Mouse (Mus musculus) limb, embryonic 15.5 days (tissue): ENCODE data around the gene Rbm6. TPM values are rescaled to one million over a fixed set of nuclear protein-coding genes. Genes with fewer than 3 reads are reported as not detected.

Experiments
- polyA plus RNA-seq: library from polyadenylated mRNA; unstranded; fragments of >200 nt; fragmentation: Nextera tagmentation; extraction: Ambion mirVana; gene quantifications from 2 replicates; pipeline ENCODE4 v1.2.1, GENCODE M21; 2015

Gene Rbm6
- polyA plus RNA-seq, 1 experiment from 2014 or later: 71.7 TPM

Other genes with a start within 250 kb of the Rbm6 start
- gene Gnai2, start 237.9 kb downstream of the Rbm6 start, polyA plus RNA-seq: 385 and 394 TPM in 2 replicates
- gene Slc38a3, start 203.7 kb downstream of the Rbm6 start, polyA plus RNA-seq: 5.0 and 5.1 TPM in 2 replicates
- gene Gnat1, start 193.5 kb downstream of the Rbm6 start, polyA plus RNA-seq: 2.8 TPM in 2 replicates
- gene Sema3f, start 162.8 kb downstream of the Rbm6 start, polyA plus RNA-seq: 26.6 and 38.2 TPM in 2 replicates
- gene Rbm5, start 102.2 kb downstream of the Rbm6 start, polyA plus RNA-seq: 193 and 212 TPM in 2 replicates
- 15.9 and 16.9 TPM in 2 replicates for gene Mon1a, start 14.9 kb upstream of the Rbm6 start, polyA plus RNA-seq
- gene Mst1r, start 33.6 kb upstream of the Rbm6 start, polyA plus RNA-seq: 7.0 and 10.3 TPM in 2 replicates
- gene Actl11, start 55.2 kb upstream of the Rbm6 start, polyA plus RNA-seq: not detected in 2 replicates
- gene Camkv, start 62.4 kb upstream of the Rbm6 start, polyA plus RNA-seq: 5.8 and 6.7 TPM in 2 replicates
- gene Traip, start 76.9 kb upstream of the Rbm6 start, polyA plus RNA-seq: 16.1 and 19.5 TPM in 2 replicates
- 22.7 and 24.9 TPM in 2 replicates for gene Uba7, start 102.3 kb upstream of the Rbm6 start, polyA plus RNA-seq
- gene Gm20661, start 109.8 kb upstream of the Rbm6 start, polyA plus RNA-seq: 6.9 and 7.4 TPM in 2 replicates
- gene Inka1, start 112.6 kb upstream of the Rbm6 start, polyA plus RNA-seq: 97.7 and 99.9 TPM in 2 replicates
- 10.7 and 11.9 TPM in 2 replicates for gene Cdhr4, start 119.3 kb upstream of the Rbm6 start, polyA plus RNA-seq
- gene Gm20662, start 123.1 kb upstream of the Rbm6 start, polyA plus RNA-seq: 0.10 and 0.51 TPM in 2 replicates
- gene Ip6k1, start 129.3 kb upstream of the Rbm6 start, polyA plus RNA-seq: 56.0 and 64.3 TPM in 2 replicates
- gene Gmppb, start 176.0 kb upstream of the Rbm6 start, polyA plus RNA-seq: 46.7 and 52.4 TPM in 2 replicates
- gene Amigo3, start 179.9 kb upstream of the Rbm6 start, polyA plus RNA-seq: 4.4 and 4.7 TPM in 2 replicates
- gene Mst1, start 207.2 kb upstream of the Rbm6 start, polyA plus RNA-seq: 2.2 and 3.5 TPM in 2 replicates
- gene Rnf123, start 210.1 kb upstream of the Rbm6 start, polyA plus RNA-seq: 25.5 and 30.4 TPM in 2 replicates
- gene Apeh, start 221.4 kb upstream of the Rbm6 start, polyA plus RNA-seq: 41.8 and 45.4 TPM in 2 replicates